Mouse (Mus musculus): Measurements from ENCODE around the gene Kras.

Kras gene

DNA sequence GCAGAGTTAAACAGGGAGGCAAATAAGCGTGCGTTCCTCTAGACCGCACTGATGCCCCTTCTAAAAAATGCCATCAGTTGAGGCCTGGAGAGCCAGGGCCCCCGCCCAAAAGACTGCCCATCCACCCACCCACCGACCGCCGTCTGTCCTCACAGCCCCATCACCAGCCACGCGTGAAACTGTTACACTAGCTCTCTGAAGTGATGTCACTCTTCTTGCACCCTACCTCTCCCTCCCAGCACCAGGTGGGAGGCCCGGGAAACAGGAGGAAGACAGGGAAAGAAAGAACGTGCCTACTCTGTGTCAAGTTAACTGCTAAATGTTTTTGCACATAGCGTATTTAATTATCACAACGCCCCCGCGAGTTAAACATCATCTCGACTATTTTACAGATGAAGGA, 781 bp upstream of the Kras start:
- in situ Hi-C loops (cut with MboI, MseI): loop anchor here (25.0 kb wide), 1 partner anchor 1261 kb away; the partner anchor contains the start of gene Itpr2

DNA sequence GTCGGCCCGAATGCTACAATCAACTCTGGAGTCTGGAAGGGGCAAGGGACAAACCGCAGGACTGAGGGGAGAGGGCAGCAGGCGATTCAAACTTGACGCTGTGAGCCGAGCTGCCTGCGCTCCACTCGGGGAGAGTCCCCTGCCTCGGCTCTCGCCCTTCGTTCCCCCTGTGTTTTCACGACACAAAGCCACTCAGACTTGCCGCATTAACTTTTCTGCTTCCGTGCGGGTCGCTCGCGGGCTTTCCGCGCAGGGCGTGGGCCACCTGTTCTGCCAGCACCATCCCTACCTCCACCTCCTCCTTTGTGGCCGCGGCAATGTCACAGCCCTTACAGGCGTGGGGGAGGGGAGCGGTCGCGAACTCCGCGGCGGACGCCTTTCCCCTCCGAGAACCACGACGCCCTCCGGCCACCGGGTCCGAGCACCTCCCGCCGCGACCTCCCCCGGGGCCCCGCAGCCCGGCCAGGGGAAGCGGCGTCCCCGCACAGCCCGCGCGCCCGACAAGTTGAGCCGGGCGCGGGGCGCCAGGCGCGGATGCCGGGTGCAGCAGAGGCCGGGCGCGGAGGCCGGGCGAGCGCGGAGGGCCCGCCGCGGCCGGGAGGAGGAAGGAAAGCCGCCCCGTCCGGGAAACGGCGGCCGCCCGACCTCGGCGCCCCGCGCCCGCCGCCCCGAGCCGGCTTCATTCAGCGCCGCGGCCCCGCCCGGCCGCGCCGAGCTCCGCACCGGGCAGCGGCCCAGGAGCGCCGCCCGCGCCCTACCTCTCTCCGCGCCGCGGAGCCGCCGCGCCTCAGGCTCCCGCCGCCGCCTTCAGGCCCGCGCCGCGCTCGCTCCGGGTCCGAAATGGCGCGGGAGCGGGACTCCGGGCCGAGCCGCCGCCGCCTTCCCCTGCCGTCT, 501 bp downstream of the Kras start:
- in situ Hi-C loops (cut with MboI, MseI): loop anchor here (5.0 to 25.0 kb wide), 2 partner anchors 93 to 1263 kb away; partner anchors contain the start of gene Itpr2

DNA sequence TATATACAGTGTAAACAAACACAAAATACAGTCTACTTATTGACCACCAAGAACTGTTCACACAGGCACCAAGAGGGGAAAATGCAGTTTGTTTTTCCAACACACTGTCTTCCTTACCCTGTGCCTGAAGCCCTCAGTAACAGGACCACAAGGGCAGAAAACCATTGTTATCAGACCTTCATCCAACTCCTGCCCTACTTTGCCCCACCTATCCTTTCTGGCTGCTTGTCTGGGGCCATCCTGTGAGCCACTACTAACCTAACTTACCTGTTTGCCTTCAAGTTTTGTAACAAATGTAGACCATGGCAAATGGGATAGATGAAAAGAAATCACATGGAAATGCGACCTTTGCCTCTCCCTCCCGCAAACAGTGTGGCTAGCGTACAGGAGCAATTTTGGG, 2.2 kb downstream of the Kras start:
- in situ Hi-C loops (cut with MboI, MseI): loop anchor here (5.0 kb wide), 1 partner anchor 94 kb away; no protein-coding TSS in a partner anchor

DNA sequence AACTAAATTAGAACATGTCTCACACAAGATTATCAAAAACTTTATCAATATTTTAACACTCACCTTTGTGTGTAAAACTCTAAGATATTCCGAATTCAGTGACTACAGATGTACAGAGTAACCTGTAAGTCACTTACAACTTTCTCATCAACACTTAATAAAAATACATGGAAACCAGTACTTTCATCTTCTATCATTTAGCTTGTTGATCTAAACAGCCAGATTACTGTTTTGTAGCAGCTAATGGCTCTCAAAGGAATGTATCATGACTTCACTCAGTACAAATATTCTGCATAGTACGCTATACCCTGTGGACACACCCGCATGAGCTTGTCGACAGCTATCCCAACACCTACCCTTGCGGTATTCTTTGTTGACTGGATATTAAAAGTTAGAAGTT, 3.2 kb downstream of the Kras start:
- in situ Hi-C loops (cut with MboI, MseI): loop anchor here (5.0 kb wide), 1 partner anchor 95 kb away; no protein-coding TSS in a partner anchor

DNA sequence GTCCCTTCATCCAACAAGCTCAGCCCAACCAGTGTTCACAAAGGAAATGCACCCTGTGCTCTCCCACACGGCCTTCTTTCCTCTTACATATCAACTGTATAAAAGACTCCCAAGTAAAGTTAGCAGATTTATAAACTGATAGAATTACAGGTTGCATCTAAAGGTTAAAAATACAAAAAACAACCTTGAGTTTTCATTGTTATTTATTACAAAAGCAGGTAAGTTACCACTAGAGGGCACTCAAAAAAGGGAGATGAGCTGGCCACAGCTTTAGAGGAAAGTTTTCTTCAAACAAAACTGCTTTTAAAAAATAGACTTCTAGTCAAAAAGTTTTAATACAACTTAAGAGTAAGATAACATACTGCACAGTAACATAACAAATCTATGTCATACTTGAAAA, 7.5 kb downstream of the Kras start:
- in situ Hi-C loops (cut with MboI, MseI): no loop called here

DNA sequence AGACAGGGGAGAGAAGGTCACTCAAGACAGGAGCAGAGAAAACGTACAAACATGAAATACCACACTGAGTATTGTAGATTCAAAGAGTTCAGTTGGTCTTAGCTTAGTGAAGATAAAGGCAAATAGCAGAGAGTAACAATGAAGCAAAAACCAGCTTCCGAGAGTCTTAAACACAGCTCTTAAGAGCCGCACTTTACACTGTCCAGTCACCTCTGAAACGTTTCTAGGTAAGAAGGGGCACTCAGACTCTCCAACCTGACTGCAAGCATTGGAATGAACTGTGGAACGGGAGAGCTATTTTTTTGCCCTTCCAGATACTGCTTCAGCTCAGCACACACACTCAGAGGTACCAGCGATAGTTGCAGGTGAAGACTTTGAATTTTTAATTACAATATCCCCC, 9.8 kb downstream of the Kras start:
- in situ Hi-C loops (cut with MboI, MseI): no loop called here

DNA sequence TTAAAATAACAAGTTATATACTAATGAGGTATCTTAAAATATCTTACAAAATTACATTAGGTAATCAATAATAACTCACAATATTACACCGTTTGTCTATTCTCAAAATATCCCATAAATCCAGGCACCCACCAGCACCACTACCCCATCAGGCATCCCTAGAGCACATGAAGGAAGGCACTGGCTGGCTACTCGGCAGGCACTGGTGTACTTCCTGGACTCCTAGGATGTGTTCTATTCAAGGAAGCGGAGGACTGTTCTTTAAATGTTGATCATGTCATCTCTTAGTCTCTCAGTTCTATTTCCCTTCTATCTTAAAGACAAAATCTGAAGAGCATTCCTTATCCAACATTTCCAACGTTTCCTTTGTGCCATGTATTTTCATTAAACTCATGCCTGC, 12.9 kb downstream of the Kras start:
- in situ Hi-C loops (cut with MboI, MseI): no loop called here

DNA sequence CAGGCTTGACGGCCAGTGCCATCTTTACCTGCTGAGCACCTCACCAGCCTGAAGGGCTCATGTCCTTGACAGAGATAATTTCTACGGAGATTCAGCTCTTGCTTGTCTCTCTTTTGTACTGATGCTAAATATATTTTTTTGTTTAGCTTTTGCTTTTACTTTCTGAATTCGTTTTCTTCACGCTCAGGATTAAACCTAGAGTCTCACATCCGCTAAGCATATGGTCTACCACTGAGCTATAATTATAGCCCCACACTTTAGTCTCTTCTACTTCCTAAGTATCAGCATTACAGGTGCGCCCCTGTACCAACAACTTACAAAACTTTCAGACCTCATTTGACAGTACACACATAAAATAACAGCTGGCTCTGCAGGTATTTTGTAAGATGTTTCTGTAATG, 14.7 kb downstream of the Kras start:
- in situ Hi-C loops (cut with MboI, MseI): no loop called here

DNA sequence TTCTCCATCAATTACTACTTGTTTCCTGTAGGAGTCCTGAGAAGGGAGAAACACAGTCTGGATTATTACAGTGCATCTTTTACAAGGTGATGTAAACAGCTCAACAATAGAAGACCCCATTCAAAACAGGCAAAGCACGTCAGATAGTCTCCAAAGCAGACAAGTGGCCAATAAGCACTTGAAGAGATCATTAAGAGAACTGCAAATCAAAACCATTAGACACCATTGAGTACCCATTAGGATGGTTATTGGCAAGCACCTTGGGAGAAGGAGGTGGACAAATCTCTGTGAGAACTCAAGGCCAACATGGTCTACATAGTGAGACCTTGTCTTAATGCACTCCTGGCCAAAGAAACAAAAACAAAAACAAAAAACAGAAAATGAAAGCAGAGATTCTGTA, 15.6 kb downstream of the Kras start:
- in situ Hi-C loops (cut with MboI, MseI): no loop called here

DNA sequence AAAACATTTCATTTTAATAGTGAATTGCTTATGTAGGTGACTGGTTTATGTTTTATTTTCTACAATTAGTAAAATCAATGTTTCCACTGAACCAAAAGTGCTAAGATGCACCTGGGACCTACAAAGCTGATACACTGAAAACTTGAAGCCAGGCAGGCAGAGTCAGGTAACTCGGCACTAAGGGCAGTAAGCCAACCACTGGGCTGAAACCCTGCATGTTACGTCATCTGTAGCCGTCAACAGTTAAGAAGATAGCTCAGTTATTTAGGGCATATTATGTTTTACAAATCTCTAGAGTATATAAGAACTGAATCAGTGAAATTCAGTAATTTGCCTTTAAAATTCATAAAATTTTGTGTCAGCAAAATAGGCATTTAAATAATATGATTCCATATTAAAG, 23.7 kb downstream of the Kras start:
- in situ Hi-C loops (cut with MboI, MseI): no loop called here

DNA sequence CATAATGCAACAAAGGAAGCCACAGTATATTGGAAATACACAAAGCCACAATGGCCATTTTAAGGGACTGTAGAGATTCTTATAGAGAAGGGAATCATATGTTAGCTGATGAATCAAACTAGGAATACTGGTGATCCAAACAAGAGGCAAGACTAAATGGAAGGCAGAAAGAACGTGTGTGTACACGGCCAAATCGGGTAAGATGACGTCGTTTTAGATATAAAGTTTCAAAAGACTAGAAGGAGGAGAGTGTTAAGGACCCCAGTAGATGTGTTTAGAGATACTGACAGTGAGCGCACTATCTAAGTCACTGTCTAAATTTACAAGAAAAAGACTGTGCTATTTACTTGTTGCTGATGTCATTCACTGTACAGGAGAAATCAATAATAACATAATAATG, 25.8 kb downstream of the Kras start:
- in situ Hi-C loops (cut with MboI, MseI): no loop called here

DNA sequence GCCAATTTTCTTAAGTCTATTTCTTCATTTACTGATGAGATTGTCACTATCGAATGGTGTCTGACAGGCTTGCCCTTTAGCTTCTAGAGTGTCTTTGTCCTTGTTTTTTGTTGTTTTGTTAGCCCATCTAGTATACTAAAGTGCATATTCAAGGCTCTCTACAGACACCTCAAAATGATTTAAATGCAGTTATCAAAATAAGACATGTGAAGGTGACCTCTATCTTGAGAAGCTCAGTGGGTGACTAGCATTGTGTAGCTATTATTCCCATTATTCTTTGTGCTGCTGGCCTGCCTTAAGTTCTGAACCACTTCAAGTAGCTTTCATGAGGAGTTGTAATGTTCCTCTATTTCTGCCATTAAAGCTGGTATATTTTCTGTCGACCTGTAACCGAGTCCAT, 34.2 kb downstream of the Kras start:
- in situ Hi-C loops (cut with MboI, MseI): loop anchor here (10.0 kb wide), 1 partner anchor 129 kb away; no protein-coding TSS in a partner anchor

DNA sequence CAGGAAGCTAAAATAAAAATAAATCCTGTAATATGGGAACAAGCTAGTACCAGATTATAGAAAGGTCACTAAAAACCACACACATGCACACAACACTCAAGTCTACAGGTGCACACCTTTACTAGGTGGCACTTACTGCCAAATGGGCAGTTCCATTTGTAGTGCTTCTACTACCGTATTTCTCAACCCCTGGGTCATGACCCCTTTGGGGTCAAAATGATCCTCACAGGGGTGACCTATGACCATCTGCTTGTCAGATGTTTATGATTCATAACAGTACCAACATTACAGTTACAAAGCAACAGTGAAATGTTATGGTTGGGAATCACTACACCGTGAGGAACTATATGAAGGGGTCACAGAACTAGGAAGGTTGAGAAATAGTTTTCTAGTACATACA, 36.1 kb downstream of the Kras start:
- in situ Hi-C loops (cut with MboI, MseI): loop anchor here (10.0 kb wide), 1 partner anchor 131 kb away; no protein-coding TSS in a partner anchor

DNA sequence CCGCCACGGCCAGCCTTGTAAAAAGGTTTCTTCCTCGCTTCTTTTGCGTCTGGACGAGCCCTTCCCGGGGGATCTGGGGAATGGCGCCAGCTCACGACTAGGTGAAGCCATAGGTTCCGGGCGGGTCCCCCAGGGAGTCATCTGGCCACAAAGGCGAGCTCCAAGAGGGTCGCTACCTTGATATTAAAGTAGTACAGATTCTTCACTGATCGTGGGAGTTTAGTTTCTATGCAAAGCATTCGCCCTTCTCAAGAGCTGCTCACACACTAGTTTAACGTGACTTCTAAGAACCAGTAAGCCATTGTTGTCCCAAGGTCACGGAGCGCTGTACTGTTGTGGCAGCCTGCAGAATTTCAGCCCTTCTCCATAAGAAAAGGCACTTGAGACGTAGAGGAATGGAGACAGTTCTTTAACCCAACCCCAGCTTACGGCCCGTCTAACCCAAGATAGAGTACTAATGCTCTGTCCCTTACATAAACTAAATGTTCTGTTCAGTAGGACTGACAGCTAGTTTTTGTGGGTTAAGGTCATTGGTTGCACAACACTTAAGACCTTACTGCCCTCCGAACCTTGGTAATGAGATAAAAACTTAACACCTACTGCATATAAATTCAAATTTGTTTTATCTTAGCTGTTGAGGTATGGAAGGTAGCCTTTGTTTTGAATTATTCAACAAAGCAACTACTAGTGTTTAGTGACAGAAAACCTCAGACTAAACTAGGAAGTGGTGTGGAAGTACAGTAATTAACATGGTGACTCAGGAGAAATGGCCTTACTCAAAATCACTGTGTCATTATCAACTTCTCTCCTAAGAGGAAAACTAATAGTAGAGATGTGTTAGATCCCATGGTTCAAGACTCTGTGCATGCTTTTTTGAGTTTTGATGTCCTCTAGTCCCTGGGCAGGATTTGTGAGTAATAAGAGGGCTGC, 38.4 kb downstream of the Kras start:
- in situ Hi-C loops (cut with MboI, MseI): loop anchor here (10.0 kb wide), 1 partner anchor 133 kb away; no protein-coding TSS in a partner anchor

DNA sequence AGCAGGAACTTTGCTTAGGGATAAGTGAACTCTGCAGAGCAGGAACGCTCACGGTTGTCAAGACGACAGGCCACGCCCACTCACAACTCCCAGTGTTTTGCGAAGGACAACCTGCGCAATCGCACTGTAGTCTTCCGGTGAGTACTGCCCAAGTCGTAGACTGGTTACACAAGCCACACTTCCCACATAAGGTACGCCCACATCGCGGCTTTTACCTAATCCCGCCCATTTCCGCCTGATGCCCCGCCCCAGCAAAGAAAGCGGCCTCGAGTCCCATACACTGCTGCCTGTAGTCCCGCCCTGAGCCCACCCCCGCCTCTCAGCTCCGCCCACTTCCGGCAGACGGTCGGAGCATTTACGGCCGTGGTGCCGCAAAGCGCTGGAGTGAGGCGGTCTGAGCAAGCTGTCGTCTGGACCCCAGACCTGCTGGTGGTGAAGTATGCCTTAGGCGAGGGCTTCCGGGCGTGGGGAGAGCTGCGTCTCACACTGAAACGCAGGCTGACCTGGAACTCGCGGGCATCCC, 39.2 kb downstream of the Kras start, which contains the start of the genes Casc1 and Etfrf1:
Gene Casc1 (minus strand): TSS at position 190 of the 523 bp plus-strand sequence.
Gene Etfrf1 (plus strand): TSS at position 319 of the 523 bp plus-strand sequence.
- in situ Hi-C loops (cut with MboI, MseI): loop anchor here (10.0 kb wide), 1 partner anchor 134 kb away; no protein-coding TSS in a partner anchor

DNA sequence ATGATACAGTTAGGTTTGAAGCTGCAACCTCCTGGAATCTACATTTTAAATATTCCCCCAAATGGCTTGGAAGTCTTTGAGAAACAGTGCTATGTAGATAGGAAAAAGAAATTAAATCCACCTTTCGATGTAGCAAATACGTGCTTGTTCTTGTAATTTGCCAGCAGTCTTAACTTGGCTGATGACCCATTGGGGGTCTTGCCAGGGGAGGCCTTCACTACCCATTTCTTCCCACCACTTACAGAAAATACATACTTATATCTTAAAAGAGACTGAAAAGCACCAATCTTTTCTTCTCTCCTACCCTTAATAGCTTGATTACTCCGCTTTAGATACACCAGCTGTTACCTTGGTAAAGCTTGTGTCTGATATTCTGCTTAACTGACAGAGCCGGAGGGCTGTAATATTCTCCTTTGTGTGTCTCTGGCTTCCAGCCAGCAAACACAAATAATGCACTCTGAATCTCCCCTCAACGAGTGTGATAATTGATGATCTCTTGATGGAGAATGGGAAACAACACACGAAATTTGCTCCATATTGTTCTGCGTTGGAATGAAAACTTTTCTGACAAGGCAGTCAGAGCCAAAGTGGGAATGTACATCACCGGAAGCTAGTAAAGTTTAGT, 39.9 kb downstream of the Kras start:
- in situ Hi-C loops (cut with MboI, MseI): loop anchor here (10.0 kb wide), 1 partner anchor 135 kb away; no protein-coding TSS in a partner anchor

DNA sequence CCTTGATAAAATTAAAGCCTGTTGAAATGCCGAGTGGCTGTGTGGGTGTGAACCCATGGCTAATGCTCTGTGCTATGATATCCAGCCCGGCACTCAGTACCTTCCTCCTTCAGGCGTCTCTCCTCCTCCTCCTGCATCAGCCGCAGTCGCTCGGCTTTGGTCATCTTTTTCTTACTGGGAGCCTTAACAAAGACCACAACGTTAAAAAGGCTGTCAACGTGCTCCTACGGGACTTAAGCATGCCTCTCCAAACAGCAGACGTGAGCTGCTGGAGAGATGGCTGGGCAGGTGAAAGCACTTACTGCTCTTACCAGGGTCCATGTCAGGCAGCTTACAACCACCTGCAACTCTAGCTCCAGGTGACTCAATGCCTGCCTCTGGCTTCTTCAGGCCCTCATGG, 44.9 kb downstream of the Kras start:
- in situ Hi-C loops (cut with MboI, MseI): no loop called here

DNA sequence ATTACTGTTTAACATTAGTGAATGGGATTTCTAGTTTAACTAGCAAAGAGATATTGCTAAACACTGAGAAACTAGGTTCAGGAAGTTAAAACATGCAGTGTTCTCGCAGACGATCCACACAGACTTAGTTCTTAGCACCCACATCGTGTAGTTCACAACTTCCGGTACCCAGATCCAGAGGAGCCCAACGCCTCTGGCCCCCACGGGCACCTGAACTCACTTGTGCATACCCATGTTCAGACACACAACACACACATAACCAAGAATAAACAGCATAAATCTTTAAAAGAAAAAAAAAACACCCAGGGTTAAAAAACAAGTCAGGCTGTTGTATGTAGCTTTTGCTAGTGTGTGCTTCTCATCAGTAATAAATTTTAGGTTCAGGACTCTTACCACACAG, 45.6 kb downstream of the Kras start:
- in situ Hi-C loops (cut with MboI, MseI): no loop called here

DNA sequence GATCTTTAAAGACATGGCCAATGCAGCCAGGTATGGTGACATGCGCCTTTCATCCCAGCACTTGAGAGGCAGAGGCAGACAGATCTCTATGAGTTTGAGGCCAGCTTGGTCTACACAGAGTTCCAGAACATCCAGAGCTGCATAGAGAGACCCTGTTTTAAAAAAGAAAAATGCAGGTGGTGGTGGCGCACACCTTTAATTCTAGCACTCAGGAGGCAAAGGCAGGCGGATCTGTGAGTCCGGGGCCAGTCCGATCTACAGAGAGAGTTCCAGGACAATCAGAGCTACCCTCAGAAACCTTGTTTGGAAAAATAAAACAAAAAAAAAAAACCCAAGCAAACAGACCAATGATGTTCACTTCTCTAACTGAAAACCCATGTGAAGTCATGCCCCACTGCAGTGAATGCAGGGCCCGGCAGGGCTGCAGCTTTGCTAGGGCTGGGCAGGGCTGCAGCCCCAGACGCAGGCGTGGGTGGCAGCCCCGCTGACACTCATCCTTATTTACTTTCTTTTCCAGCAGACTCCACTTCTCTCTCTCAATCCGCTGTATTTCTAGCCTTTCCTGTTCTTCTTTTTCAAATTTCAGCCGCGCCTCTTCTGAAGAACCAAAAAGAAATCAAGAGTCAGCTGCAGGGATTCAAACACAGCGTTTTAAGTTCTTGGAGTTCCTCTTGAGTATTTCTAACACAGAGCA, 47.5 kb downstream of the Kras start:
- in situ Hi-C loops (cut with MboI, MseI): no loop called here

DNA sequence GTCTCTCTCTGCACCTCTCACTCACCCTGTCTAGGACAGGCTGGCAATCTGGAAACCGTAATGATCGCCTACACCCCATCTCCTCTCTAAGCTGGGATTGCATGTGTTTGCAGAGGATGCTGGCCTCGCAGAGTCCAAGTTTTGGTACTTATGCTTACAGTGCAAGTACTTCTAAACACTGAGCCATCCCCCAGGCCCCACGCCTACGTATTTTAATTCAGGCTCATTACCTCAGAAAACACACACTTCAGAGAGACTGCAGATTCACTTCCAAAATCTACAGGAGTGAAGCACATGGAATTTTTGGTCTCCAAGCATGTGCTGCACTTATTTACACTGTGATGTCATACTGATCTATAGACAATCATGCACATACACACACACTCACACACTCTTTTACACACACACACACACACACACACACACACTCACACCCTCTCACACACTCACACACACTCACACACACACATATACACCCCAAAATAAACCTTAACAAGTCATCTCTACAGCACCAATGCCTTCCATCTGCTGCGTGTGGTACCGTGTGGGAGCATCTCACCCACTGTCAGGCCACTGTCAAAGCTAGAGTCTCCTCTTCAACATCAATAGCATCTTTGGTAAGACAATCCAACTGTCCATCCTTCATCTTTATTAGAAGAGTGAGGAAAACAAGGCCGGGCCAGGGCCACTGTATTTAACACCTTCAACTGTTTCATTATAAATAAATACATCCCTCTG, 51.9 kb downstream of the Kras start:
- in situ Hi-C loops (cut with MboI, MseI): no loop called here

Data from T-helper 2 cell (primary cell).